Mouse (Mus musculus) myocyte (in vitro differentiated cells): ENCODE data around the gene Rpl13a. TPM values are rescaled to one million over a fixed set of nuclear protein-coding genes. Genes with fewer than 3 reads are reported as not detected.

Experiments used
- H3K27me3 ChIP-seq: one replicate; pipeline ENCODE4 v1.6.1; 2011; ENCODE audit not compliant: control insufficient read depth, insufficient read depth, insufficient read length
- H3K36me3 ChIP-seq: one replicate; pipeline ENCODE4 v1.6.1; 2011; ENCODE audit not compliant: control insufficient read depth, insufficient read depth
- H3K4me2 ChIP-seq: one replicate; pipeline ENCODE4 v1.6.1; 2011; ENCODE audit warnings: low read depth, control low read depth
- H3K4me3 ChIP-seq: one replicate; pipeline ENCODE4 v1.5.1; 2011; ENCODE audit warnings: mild to moderate bottlenecking, control low read depth, moderate library complexity
- H3K79me2 ChIP-seq: one replicate; pipeline ENCODE4 v1.6.1; 2011; ENCODE audit not compliant: control insufficient read depth, insufficient read depth
- H3ac ChIP-seq: one replicate; pipeline ENCODE4 v1.6.1; 2011; ENCODE audit not compliant: control insufficient read depth, insufficient read length
- CEBPB ChIP-seq: IDR thresholded peaks from 2 replicates; pipeline ENCODE4 v1.6.1; 2011; ENCODE audit warnings: mild to moderate bottlenecking, moderate library complexity; ENCODE audit not compliant: poor library complexity, insufficient read depth, severe bottlenecking
- E2F4 ChIP-seq: IDR thresholded peaks from one replicate; pipeline ENCODE4 v1.6.1; 2011; ENCODE audit warnings: mild to moderate bottlenecking, control low read depth, moderate library complexity; ENCODE audit not compliant: insufficient read depth
- MAX ChIP-seq: IDR thresholded peaks from one replicate; pipeline ENCODE4 v1.6.1; 2011; ENCODE audit warnings: low read depth, mild to moderate bottlenecking, control low read depth
- MYOD1 ChIP-seq, 3 experiments: IDR thresholded peaks; one replicate each; pipeline ENCODE4 v1.6.1; 2011; ENCODE audit warnings: control low read depth in 2 of 3, low read depth in 2 of 3, mild to moderate bottlenecking in 2 of 3, moderate library complexity in 1 of 3; ENCODE audit not compliant: insufficient read length in 2 of 3, control insufficient read depth in 1 of 3
- MYOG ChIP-seq, 3 experiments: IDR thresholded peaks; one replicate each; pipeline ENCODE4 v1.6.1; 2011; ENCODE audit warnings: control low read depth in 2 of 3, low read depth in 2 of 3, mild to moderate bottlenecking in 2 of 3; ENCODE audit not compliant: insufficient read length in 2 of 3, control insufficient read depth in 1 of 3, insufficient read depth in 1 of 3
- POLR2A ChIP-seq: IDR thresholded peaks from one replicate; pipeline ENCODE4 v1.6.1; 2011; ENCODE audit warnings: low read depth, mild to moderate bottlenecking, control low read depth, moderate library complexity; ENCODE audit not compliant: insufficient read length
- POLR2AphosphoS2 ChIP-seq: IDR thresholded peaks from one replicate; pipeline ENCODE4 v1.6.1; 2011; ENCODE audit warnings: low read depth, control low read depth; ENCODE audit not compliant: insufficient read length
- REST ChIP-seq: IDR thresholded peaks from one replicate; pipeline ENCODE4 v1.6.1; 2011; ENCODE audit warnings: mild to moderate bottlenecking, control low read depth, moderate library complexity; ENCODE audit not compliant: insufficient read depth, insufficient read length
- SRF ChIP-seq: IDR thresholded peaks from one replicate; pipeline ENCODE4 v1.6.1; 2011; ENCODE audit warnings: low read depth; ENCODE audit not compliant: control insufficient read depth, insufficient read length
- TCF12 ChIP-seq: IDR thresholded peaks from one replicate; pipeline ENCODE4 v1.6.1; 2011; ENCODE audit warnings: mild to moderate bottlenecking, control low read depth; ENCODE audit not compliant: poor library complexity, insufficient read depth, severe bottlenecking
- TCF3 ChIP-seq: IDR thresholded peaks from one replicate; pipeline ENCODE4 v1.6.1; 2011; ENCODE audit warnings: low read depth, control low read depth; ENCODE audit not compliant: insufficient read length
- USF1 ChIP-seq: IDR thresholded peaks from one replicate; pipeline ENCODE4 v1.6.1; 2011; ENCODE audit warnings: low read depth, mild to moderate bottlenecking, control low read depth, moderate library complexity
- polyA plus RNA-seq: library from polyadenylated mRNA; unstranded; fragments of >200 nt; fragmentation: generic; extraction: Trizol; gene quantifications from one replicate; pipeline ENCODE4 v1.2.1, GENCODE M21; 2012; ENCODE audit warnings: missing spikeins

Gene Rpl13a
- polyA plus RNA-seq, 1 experiment = 6,110 TPM

DNA sequence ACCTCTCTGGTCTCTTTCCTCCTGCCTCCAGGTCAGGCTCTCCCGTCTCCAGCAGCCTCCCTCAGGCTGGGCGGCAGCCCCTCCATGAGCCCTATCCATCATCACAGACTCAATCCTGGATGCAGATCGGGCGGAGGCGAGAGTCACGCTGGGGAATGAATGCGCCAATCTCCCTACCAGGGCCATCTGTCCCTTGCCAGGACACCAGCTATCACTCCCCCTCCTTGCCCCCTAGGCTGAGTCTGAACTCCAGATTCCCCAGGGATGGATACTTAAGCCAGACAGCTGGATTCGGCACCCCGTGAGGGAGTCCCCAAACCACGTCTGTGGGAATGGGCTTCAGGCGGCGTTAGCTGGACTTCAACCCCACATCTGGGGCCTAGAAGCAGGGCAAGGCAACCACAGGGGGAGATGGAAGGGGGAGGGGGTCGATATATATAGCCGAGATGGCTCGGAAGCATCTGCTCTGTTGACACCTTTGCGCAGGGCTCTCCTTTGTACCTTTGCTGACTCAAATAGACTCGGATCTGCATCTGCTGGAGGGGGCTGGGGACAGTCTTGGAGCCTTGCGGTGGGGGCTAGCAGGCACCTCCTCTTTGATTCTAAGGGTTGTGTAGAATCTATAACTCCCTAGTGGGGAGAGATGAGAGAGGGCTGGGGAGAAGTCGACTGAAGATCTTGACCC, 39.3 kb upstream of the Rpl13a start:
- no peak overlapping the region for H3ac ChIP-seq
- TF ChIP-seq MYOG (IDR thresholded peaks at IDR 0.05; ENCODE audit: control insufficient read depth in 1 of 3, insufficient read depth in 1 of 3, insufficient read length in 2 of 3, low read depth in 2 of 3) (no peak), POLR2A (no peak), POLR2AphosphoS2 (no peak), SRF (no peak), MAX (no peak), USF1 (no peak), TCF3 (no peak), E2F4 (no peak), TCF12 (no peak), MYOD1 (IDR thresholded peaks at IDR 0.05; ENCODE audit: control insufficient read depth in 1 of 3, insufficient read length in 2 of 3, low read depth in 2 of 3) (no peak), CEBPB (no peak), REST (no peak)
- no peak overlapping the region for H3K4me3 ChIP-seq
- peaks cover 59% of the 10 kb centered on the region for H3K27me3 ChIP-seq
- no peaks in the 10 kb centered on the region for H3K36me3 ChIP-seq
- no peaks in the 10 kb centered on the region for H3K79me2 ChIP-seq
- no peak overlapping the region for H3K4me2 ChIP-seq

DNA sequence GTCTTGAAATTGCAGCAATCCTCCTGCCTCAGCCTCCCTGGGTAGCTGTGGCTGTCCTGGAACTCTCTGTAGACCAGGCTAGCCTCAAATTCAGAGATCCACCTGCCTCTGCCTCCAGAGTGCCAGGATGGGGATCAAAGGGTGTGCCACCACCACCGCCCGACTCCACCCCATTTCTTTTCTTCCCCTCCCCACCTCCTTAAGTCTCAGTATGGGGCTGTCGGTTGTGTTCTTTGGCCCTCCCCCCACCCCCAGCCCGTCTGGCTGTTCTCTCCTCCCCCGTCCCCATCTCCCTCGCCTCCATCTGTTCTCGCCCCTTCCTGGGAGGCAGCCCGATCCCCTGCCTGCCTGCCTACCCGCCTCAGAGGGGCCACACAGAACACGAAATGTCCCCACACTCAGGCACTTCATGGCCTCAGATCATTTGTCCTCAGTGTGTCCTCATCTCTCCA, 38.4 kb upstream of the Rpl13a start:
- Histone ChIP-seq H3K79me2 (no peaks in the 10 kb centered on the region), H3K27me3 (peaks cover 59% of the 10 kb centered on the region), H3K36me3 (no peaks in the 10 kb centered on the region), H3ac (no peak overlapping the region), H3K4me2 (no peak overlapping the region), H3K4me3 (no peak overlapping the region)
- TF ChIP-seq POLR2AphosphoS2 (no peak), TCF3 (no peak), POLR2A (no peak), MYOD1 (IDR thresholded peaks at IDR 0.05; ENCODE audit: control insufficient read depth in 1 of 3, insufficient read length in 2 of 3, low read depth in 2 of 3) (no peak), SRF (no peak), REST (no peak), MYOG (IDR thresholded peaks at IDR 0.05; ENCODE audit: control insufficient read depth in 1 of 3, insufficient read depth in 1 of 3, insufficient read length in 2 of 3, low read depth in 2 of 3) (no peak), E2F4 (no peak), TCF12 (no peak), CEBPB (no peak), USF1 (no peak), MAX (no peak)

DNA sequence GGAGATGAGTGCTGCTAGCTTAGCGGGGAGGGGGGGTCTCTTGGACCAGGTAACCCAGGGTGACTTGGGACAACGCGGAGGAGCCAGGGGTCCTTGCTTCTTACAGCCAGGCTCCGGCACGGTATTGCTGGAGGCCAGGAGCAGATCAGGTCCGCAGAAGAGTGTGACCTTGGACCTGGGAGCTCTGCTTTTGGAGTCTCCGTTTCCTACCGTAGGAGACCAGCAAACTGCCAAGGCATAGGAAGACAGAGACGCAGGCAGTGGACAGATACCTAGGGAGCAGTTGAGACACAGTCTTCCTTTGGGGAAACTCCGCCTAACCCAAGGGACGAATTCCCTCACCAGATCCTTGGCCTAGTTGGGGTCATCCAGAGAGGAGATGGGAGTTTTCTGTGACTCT, 37.1 kb upstream of the Rpl13a start:
- TF ChIP-seq USF1 (no peak), SRF (no peak), REST (no peak), MAX (no peak), POLR2AphosphoS2 (no peak), POLR2A (no peak), E2F4 (no peak), TCF12 (no peak), CEBPB (no peak), MYOD1 (IDR thresholded peaks at IDR 0.05; ENCODE audit: control insufficient read depth in 1 of 3, insufficient read length in 2 of 3, low read depth in 2 of 3) (no peak), TCF3 (no peak), MYOG (IDR thresholded peaks at IDR 0.05; ENCODE audit: control insufficient read depth in 1 of 3, insufficient read depth in 1 of 3, insufficient read length in 2 of 3, low read depth in 2 of 3) (no peak)
- Histone ChIP-seq H3K4me3 (no peak overlapping the region), H3ac (no peak overlapping the region), H3K4me2 (no peak overlapping the region), H3K36me3 (no peaks in the 10 kb centered on the region), H3K79me2 (no peaks in the 10 kb centered on the region), H3K27me3 (peaks cover 57% of the 10 kb centered on the region)

DNA sequence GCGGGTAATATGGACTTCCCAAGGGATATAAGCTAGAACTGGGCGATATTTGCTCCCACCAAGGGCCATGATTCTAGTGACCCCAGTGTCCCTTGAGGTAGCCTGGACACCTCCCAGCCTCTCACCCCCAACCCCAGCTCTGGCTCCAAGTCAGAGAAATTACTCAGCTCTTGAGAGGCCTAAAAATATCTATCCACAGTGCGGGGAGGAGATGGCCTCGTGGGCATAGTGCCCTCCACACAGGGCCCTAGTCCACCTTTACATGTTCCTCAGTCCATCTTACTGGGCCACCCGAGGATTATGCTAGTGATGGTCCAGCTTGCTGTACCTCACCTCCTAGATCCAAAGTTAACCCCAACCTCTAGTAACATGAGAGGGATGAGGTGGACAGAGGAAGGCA, 36.3 kb upstream of the Rpl13a start:
- Histone ChIP-seq H3K4me3 (no peak overlapping the region), H3ac (no peak overlapping the region), H3K36me3 (no peaks in the 10 kb centered on the region), H3K27me3 (peaks cover 55% of the 10 kb centered on the region), H3K4me2 (no peak overlapping the region), H3K79me2 (no peaks in the 10 kb centered on the region)
- TF ChIP-seq SRF = no peak
- TF ChIP-seq MYOG (IDR thresholded peaks at IDR 0.05; ENCODE audit: control insufficient read depth in 1 of 3, insufficient read depth in 1 of 3, insufficient read length in 2 of 3, low read depth in 2 of 3) = no peak
- no peak for TF ChIP-seq E2F4
- no peak for TF ChIP-seq MAX
- TF ChIP-seq POLR2A = no peak
- no peak for TF ChIP-seq REST
- no peak for TF ChIP-seq TCF3
- no peak for TF ChIP-seq MYOD1 (IDR thresholded peaks at IDR 0.05; ENCODE audit: control insufficient read depth in 1 of 3, insufficient read length in 2 of 3, low read depth in 2 of 3)
- no peak for TF ChIP-seq CEBPB
- TF ChIP-seq POLR2AphosphoS2 = no peak
- TF ChIP-seq TCF12 = no peak
- TF ChIP-seq USF1 = no peak
